Mouse (Mus musculus) thymus, adult 18-20 months (tissue): ENCODE measurements around the gene Rai14.

Experiments used
- DNase-seq, 2 experiments: peaks; one replicate each; pipeline ENCODE4 v3.0.0; 2022; ENCODE audit warnings: mixed read lengths in 2 of 2

Gene Rai14

DNA sequence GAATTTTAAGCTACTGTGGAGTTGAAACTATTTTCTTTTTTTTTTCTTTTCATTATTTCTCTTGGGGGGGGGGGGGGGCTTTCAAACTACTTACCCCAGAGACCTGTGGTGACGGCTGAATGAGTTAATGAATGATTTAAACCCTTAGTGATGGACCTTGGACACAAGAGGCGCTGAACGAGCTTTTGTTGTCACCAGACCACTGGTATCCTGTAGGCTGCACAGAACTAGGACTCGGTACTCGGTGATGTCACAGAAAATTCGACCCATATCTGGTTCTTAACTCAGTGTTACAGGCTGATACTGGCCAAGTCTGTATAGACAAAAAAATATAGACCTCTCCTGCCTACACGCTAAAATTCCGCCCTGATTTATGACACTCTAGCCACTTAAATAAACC lies 69.3 kb downstream of the Rai14 start:
- DNase-seq: no peak

DNA sequence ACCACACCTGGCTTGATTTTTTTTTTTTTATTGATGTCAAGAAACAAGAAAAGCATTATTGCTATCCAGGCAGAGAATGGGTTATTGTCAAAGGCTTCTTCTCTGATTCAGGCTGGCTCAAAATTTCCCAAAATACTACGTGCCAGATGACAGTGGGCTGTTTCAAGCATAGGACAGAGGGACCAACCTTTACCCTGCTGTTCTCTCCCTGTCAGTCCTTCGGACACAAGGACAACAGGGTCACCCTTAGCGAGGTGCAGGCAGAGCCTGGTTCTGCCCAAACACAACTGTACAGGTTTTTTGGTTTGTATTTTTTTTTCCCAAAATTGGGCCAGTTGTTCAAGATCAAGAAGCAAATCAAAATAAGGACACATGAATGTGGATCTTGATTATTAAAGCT lies 70.6 kb downstream of the Rai14 start:
- DNase-seq: no peak

DNA sequence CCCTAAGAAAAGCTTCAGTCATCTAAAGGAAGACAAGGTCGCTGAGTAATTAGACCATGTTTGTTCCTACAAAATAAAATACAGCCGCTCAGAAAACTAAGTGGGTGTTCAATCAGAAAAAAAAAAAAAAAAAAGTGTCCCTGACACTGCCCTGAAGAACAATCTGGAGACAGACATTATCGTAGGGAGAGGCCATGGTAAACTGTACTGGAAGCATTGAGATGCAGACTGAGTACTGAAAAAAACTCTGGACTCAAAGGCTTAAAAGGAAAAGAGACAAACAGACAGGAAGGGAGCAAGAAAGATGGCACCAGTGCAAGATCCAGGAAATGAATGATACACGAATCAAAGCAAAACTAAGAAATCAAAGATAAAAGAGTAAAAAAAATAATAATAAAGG lies 71.2 kb downstream of the Rai14 start:
- DNase-seq: no peak

DNA sequence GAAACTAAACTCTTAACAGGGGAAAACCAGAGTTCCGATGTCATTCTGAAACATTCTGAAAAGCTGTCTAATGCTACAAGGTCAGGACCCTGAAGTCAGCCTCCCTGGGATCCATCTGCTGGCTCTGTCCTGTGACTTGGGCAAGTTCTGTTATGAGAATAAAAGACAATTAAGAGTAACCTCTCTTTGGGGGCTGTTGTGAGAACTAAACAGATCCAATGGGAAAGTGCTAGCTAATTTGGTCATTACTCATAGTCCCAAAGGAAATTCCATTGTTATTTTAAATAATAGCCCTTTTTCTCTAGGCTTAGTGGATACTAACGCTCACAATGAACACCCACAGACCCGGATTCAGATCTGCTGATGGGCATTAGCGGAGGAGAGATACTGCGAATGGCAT lies 72.0 kb downstream of the Rai14 start:
- DNase-seq: no peak

DNA sequence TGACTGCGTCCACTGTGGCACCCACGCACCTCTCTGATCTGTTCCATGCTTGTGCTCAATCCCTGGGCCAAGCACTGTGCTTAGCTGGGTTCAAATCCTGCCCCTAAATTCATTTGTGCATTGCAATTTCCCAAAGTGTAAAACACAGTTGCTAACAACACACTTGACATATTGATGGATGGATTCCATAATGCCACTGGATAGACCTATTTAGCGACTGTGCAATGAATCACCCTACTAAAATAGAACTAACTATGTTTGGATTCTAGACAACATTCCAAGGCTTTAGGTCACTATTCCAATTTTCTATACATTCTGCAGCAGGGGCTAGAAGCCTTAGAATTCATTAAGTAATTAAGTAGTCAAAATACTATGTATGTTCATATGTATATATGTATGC lies 73.7 kb downstream of the Rai14 start:
- DNase-seq: no peak

DNA sequence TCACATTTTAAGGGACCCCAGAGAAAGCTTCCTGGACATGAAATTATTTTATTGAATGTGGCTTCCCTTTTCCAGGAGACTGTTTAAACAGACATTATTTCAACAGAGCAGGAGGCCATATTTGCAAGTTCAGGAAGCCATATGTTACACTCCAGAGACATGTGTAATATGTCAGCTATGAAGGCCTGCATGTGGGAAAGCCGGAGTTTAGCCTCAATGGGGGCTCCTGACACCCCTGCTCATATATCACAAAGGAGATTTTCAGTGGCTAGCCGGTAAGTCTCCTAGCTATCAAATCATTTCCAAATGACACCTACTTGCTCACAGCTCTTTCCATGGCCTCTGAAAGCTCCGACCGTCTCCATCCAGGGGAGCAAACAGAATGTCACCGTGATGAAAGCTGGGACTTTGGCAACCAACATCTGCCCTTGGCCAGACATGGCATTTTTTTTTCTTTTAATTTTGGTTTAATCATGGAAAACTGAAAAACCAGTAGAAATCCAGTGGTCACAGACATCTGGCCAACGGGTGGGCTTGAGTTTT lies 77.1 kb downstream of the Rai14 start:
- DNase-seq: no peak

DNA sequence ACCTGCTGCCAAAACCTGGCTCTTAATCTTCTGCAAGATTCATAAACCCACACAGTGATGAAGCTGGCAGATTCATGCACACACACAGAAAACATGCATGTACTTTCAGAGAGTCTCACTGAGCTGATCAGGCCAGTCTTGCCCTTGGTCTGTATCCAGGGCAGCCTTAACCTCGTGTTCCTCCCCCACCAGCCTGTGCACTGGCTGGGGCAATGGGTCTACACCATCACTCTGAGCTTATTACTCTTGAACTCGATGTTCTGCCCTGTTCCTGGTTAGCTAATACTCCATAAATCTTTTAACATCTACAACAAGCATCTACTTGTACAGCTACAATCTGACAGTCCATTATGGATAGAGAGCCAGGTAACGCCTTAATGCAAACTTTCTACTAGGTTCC lies 77.6 kb downstream of the Rai14 start:
- DNase-seq: no peak

DNA sequence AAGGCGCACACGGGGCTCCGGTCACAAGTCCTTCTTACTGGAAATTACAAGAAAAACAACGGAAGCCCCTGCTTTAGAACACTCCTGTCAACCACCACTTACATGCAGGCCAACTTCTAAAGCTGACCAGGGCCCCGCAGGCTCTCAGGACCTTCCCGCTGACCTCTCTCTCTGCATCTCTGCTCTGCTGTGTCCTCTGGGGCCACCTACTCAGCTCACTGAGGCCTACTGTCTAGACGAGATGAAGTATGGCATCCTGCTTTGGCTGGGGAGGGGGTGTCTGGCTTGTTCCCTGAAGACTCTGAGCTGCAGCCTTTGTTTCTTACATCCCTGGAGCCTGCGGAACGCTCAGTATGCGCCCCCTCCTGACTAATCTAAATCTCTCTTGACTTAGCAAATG lies 79.3 kb downstream of the Rai14 start:
- no peak for DNase-seq

DNA sequence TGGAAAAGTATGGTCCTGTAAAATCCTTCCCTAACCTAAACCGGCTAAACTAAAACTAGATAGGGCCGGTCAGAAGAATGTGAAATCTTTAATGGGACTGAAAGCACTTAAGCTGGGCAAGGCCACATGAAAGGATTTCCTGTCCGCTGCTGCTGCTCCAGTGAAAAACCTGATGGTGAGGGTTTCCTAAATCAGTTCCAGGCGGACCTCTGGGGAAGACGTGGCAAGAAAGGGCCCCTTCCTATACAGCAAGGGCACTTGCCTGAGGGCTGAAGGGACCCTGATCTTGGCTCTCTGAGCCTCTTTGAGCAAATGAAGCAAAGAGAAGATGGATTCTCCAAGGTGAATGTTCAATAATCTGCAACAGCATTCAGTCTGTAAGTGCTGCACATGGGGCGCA lies 80.2 kb downstream of the Rai14 start:
- DNase-seq: no peak

DNA sequence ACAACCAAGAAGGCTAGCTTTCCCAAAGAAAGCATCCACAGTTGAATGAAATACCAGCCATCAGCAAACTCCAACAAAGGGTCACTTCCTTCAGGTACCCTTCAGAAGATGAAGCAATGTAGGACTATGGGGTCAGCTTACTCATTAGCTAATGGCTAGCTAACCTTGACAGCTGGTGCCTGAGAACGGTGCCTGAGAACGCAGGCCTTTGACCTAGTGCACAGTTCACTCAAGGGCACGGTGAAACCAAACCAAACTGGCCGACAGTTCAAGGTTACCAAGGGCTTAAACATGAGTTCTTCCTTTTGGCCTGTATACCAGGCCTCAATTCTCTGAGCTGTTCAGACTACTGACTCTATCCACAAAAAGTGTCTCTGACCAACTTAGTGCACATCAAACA lies 81.0 kb downstream of the Rai14 start:
- no peak for DNase-seq

DNA sequence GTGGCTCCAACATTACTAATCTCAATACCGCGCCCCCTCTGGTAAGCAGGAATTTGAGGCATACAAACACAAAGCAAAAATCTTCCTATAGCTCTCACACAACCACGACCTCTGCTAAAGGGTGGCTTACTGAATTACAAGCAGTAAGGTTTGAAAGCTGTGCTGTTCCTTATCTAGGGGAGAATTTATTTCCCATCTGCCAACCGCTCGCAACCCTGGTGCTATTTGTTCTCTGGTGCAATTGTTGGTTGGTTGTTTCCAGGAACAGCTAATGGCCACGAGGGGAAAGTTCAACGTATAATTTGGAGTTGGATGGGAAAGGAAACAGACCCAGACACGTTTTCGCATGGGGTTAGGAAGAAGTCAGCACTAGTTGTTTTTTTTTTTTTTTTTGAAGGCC lies 81.8 kb downstream of the Rai14 start:
- no peak for DNase-seq

DNA sequence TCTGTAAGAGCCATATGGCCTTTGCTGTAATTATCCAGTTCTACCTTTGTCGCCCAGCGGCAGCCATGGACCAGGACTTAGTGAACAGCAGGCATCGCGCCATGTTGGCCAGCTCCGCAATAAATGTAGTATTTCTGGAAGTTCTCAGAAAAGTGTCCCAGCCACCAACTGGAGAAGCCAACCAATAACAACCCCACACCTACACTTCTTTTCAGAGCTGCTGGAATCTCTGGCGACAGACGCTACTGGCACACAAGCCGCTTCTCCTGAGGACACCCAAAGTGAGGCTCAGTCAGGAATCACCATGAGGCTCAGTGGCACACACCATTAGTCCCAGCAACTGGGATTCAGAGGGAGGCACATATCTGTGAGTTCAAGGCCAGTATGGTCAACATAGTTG lies 82.4 kb downstream of the Rai14 start:
- no peak for DNase-seq

DNA sequence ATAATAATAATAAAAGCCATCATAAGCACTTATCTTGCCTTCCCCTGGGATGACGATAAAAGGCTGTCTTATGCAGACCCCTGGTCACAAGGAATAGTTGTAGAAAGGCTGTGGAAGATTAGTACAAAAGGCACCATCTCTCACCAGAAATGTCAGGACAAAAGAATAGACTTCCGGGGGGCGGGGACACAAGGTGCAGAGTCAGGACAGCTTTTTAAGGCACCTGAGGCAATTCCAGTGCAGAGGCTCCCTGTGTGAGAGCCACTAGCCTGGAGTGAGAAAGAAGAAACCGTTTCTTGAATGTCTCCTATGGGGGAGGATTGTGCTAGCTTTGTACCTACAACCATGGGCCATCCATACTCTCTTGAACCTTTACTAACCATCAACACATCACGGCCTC lies 82.9 kb downstream of the Rai14 start:
- no peak for DNase-seq

DNA sequence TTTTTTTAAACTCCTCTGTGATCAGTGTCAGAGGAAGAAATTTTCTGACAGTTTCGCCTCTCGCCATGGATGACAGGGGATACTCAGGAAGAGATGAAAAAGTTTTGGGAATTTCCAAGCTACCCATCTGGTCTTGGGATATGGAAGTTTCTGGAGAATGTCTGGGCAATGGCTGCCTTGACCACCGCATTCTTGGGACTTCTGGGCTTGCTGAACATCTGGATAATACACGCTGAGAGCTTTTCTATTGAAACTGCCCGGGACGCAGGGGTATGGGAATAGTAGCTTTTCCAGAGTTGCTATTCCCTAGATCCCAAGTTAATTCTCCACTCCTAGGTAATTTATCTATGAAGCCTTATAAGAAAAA lies 85.5 kb downstream of the Rai14 start:
- DNase-seq: no peak

DNA sequence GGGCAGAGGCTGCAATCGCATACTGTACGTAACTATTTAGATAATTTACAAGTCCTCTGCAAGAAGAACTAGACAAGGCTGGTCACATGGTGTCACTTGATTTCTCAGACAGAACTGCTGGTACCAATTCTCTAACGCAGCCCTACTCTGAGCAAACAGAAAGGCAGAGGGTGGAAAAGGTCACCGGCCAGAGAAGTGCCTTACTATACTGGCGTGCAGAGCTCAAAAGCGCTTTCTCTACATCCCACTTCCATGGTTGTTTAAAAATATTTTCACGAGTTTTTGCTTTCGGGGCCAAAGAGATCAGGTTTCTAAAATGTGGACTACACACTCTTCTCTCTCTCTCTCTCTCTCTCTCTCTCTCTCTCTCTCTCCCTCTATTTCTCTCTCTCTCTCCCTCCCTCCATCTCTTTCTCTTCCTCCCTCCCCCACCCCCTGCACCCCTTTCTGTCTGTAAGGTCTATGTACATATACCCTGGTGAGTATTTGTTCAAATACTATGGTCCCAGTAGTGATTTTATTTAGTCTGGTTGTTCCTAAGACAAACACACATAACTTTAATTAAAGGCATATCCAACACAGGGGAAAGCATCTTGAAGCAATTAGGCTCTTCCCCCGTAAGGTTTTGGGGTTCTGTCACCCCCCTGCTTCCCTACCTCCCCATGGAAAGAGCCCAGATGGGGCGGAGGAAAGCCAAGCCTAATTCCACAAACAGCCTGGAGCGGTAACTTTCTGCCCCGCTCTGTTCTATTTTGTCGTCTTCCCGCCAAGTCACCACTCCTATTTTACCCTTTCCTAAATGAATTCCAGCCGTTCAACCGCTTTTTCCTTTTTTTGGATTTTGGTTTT lies 86.1 kb downstream of the Rai14 start:
- DNase-seq: no peak

DNA sequence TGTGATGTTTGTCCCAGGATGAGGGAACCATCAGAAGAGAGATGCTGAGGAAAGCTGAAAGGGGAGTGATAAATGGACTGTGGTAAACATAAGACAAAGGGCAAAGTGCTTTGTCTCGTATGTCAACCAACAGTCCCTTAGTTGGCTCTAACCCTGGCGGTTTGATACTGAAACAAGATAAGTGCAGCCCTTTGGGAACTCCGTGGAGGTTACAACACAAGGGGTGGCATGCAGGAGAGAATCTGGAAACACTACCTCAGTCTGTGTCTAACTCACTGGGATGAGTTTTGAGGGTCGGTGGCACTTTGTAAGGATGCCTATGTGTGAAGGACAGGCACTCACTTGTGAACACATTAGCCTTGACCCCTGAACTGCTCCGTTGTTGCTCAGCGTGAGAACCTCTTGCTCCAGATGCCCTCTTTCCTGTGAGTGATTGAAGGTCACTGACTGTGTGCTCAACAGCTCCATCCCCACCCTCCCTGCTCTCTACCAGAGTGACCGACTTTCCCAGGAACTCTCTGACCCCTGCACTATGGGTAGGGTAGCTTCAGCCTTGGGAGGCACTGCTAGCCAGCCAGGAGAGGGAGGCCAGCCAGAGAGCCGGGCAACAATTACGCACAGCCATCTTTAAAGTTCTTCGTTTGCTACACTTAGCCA lies 90.7 kb downstream of the Rai14 start:
- DNase-seq: no peak

DNA sequence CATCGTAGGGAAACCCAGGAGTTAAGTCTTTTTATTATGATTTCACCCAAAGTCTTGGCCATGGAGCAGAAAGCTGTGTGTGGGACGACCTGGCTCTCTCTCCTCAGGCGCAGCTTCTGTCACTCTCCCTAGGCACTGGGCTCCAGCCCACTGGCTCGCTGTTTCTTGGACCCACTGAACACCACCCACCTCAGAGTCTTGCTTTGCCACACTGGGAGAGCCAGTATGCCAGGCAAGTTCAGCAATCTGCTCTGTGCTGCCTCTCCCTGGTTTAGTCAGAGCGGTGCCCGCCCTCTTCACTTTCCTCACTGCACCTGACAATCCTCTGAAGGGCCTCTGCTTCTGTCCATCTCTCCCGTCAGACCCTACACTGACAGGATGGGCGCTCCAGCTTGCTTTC lies 93.2 kb downstream of the Rai14 start:
- no peak for DNase-seq

DNA sequence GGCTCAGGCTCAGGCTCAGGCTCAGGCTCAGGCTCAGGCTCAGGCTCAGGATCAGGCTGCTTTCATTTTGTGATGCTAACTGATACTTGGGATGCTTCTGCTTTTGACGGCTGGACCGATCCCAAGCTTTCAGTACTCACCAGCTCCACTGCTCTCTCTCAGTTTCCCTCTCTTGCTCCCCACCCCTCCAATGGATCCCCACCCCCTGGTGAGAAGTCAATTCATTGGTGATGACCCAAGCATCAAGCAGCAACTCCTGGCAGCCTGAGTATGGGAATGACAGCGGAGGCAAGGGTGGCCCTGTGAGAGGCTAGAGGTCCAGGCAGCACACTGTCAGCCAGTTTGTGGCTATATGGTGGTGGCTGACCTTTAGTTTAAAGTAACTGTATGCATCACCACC lies 94.7 kb downstream of the Rai14 start:
- DNase-seq: no peak

DNA sequence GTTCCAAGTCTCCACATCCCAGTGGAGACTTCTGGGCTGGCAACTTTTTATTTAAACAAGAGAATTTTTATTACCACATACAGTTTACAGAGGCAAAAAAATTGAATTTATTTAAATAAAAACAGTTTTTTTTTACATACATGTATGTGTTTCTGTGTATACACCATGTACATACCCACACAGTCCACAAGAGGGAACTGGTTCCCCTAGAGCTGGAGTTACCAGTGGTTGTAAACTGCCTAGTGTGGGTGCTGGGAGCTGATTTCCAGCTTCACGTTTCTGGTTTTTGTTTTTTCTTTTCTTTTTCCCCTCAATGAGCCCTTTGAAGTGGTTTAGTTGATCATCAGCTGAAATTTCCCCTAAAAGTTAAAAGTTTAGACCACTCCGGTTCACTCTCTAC lies 96.1 kb downstream of the Rai14 start:
- no peak for DNase-seq

DNA sequence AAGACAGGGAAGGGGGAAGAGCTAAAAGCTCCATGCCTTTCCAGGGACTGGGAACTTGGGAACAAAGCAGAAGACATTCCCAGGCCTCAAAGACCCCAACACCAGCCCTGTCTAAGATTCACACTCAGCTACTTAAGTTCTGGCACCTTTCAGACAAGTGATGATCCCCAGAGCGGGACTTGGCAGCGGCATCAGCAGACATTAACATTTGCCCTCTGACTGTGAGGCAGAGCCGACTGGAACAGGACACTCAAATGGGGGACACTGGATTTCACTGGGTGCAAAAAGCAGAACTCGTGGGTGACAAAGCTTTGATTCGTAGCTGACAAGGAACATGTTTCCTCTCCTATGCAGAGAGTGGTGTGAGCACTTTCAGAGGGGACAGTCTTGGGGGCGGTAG lies 98.4 kb downstream of the Rai14 start:
- DNase-seq: no peak

DNA sequence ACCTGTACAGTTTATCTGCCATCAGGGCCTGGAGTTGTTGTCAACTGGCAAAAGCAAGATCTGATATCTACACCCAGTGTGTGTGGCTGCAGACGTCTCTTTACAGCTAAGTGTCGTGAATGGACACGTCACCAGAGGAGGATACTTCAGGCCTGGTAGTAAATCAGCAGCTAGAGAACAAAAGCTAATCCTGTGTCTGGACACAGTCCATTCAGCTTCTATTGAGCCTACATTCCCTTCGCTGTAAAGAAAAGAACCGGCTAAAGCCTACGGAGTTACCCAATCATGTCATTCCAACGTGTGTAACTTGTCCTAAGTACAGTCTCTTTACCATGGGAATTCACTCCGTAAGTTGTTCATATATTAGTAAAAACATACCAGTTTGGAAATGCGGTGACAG lies 103.4 kb downstream of the Rai14 start:
- DNase-seq: no peak

DNA sequence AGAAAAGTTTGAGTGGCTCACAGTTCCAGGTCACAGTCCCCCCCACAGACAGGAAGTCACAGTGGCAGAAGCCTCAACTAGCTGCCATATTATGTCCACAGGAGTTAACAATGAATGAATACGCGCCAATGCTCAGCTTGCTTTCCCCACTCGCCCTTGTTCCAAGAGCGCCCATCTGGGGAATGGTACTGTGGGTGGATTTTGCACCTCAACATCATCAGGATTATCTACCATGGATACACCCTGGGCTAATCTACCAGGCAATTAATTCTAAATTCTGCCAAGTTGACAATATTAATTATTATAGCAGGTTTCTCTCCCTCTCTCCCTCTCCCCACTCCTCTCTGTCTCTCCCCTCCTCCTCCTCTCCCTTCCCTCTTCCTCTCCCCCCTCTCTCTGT lies 105.3 kb downstream of the Rai14 start:
- no peak for DNase-seq

DNA sequence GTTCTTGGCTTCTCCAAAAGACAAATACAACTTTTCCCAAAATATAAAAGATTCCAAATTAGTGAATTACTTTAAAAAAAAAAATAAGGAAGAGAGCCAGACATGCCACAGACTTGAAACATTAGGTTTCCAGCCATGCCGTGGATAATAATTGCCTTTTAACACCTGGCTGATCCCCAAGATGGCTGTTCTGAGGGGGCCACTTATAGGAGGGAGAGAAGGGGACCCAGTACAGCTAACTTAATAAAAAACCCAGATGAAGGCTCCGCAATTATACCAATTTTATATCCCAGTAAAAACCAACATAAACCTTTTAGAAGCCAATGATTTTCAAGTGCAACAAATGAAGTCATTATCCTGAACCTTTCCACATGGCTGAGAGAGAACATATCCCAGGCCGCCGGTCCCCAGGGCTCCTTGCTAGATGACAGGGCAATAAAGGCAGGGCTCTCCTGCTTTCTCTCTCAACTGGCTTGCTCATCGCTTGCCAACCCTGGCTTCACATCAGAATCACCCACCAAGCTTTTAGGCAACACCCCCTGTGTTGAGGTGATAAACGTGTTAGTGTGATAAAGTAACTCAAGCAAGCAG lies 105.8 kb downstream of the Rai14 start:
- no peak for DNase-seq

DNA sequence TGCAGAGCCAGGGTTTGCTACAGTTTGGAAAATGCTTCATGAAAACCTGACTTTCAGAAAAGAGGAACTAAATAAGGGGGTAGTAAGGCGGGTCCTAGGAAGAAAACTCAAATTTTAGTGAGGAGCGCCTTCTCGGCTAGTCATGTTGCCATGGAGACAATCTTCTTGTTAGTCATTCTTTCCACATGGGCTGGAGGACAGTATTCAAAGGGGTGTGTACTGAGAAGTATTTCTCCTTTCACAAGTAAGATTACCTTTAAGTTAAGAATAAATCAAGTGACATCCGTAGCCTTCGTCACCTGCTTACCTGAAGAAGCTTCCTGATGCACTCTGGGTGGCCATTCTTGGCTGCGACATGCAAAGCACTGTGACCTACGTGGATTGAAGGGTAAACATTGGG lies 115.0 kb downstream of the Rai14 start:
- DNase-seq: no peak
